Mouse (Mus musculus) hindbrain, postnatal 0 days (tissue): ENCODE data around the gene Ltb. TPM values are rescaled to one million over a fixed set of nuclear protein-coding genes. Genes with fewer than 3 reads are reported as not detected.

Source experiments
- ATAC-seq: fragments of 200-750 bp; cut with Nextera tagmentation; 2 replicates; pipeline ENCODE4 v1.8.0; 2017; ENCODE audit warnings: mild to moderate bottlenecking, moderate TSS enrichment, moderate library complexity
- DNase-seq: peaks from one replicate; pipeline ENCODE4 v3.0.0-alpha.2; 2015; ENCODE audit warnings: low spot score
- H3K27ac ChIP-seq: fragments of 300-500 bp; sonication (generic); 2 replicates; pipeline ENCODE4 v1.5.1; 2014; ENCODE audit warnings: mild to moderate bottlenecking
- H3K27me3 ChIP-seq: fragments of 300-500 bp; sonication (generic); 2 replicates; pipeline ENCODE4 v1.6.1; 2014; ENCODE audit warnings: low read length, mixed read lengths; ENCODE audit not compliant: insufficient read depth
- H3K36me3 ChIP-seq: fragments of 300-500 bp; sonication (generic); 2 replicates; pipeline ENCODE4 v1.6.1; 2014; ENCODE audit warnings: low read length, mixed read lengths; ENCODE audit not compliant: insufficient read depth
- H3K4me1 ChIP-seq: fragments of 300-500 bp; sonication (generic); 2 replicates; pipeline ENCODE4 v1.6.1; 2014; ENCODE audit warnings: antibody characterized with exemption, low read length, mixed read lengths; ENCODE audit not compliant: insufficient read depth
- H3K4me2 ChIP-seq: fragments of 300-500 bp; sonication (generic); 2 replicates; pipeline ENCODE4 v1.6.1; 2014; ENCODE audit warnings: low read depth, mild to moderate bottlenecking, low read length, moderate library complexity, mixed read lengths
- H3K4me3 ChIP-seq: fragments of 300-500 bp; sonication (generic); 2 replicates; pipeline ENCODE4 v1.5.1; 2014; ENCODE audit warnings: low read length
- H3K9ac ChIP-seq: fragments of 300-500 bp; sonication (generic); replicated peaks from 2 replicates; pipeline ENCODE4 v1.6.1; 2014; ENCODE audit warnings: mild to moderate bottlenecking, low read length, moderate library complexity, mixed read lengths
- H3K9me3 ChIP-seq: fragments of 300-500 bp; sonication (generic); 2 replicates; pipeline ENCODE4 v1.6.1; 2016; ENCODE audit warnings: low read length, mixed read lengths
- CTCF ChIP-seq: IDR thresholded peaks from 2 replicates; pipeline ENCODE4 v1.5.1; 2016; ENCODE audit warnings: antibody characterized with exemption, control low read depth, low read depth
- WGBS: fragments of 180-500 bp; shearing (Covaris S2); extraction: QIAGEN DNeasy Blood & Tissue Kit; methylation state at CpG from one replicate; pipeline ENCODE4 v1.1.7; 2014; 5-methylcytosine and 5-hydroxymethylcytosine counted together
- polyA plus RNA-seq: library from polyadenylated mRNA; unstranded; fragments of >200 nt; fragmentation: Nextera tagmentation; extraction: Ambion mirVana; gene quantifications from 2 replicates; pipeline ENCODE4 v1.2.1, GENCODE M21; 2015
- total RNA-seq: library from RNA; depleted of rRNA; stranded (reverse); fragments of >200 nt; gene quantifications from 2 replicates; pipeline ENCODE4 v1.2.3, GENCODE M21; 2014

Ltb gene
- total and polyA plus RNA-seq, 2 experiments from 2014 or later: 1.2 TPM; not detected in 1

DNA sequence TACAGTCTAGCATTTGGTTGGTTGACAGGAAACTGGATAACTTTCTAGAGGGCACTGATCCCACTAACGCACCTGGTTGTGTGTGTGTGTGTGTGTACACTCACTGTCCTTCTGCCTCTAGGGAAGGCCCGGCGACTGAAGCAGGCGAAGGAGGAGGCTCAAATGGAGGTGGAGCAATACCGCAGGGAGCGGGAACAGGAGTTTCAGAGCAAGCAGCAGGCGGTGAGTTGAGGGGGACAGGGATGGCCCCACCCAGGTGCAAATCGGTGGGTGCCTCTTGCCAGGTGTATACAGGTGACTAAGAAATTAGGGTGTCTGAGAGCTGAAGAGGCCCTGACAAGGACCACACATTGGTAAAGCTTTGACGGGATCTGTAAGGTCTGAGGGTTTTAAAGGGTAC lies 42.8 kb downstream of the Ltb start:
- TF ChIP-seq CTCF: no peak
- H3K4me2 ChIP-seq: peak overlapping the region; percentile 87
- ATAC-seq: no peak
- H3K36me3 ChIP-seq: 0 out of 2 replicates have a peak, but pooled peaks cover 8% of the 10 kb centered on the region
- H3K27me3 ChIP-seq: no peaks in the 10 kb centered on the region
- H3K9ac ChIP-seq: peak overlapping the region; percentile 77
- H3K9me3 ChIP-seq: no peaks in the 10 kb centered on the region
- H3K27ac ChIP-seq: peak overlapping the region; percentile 98
- WGBS: 73% methylated on average over 9 of the region's 9 CpGs
- peaks cover 5% of the 10 kb centered on the region; the same call in 1 of the 2 replicates for H3K4me1 ChIP-seq
- peak overlapping the region; percentile 54 for H3K4me3 ChIP-seq
- DNase-seq: no peak

DNA sequence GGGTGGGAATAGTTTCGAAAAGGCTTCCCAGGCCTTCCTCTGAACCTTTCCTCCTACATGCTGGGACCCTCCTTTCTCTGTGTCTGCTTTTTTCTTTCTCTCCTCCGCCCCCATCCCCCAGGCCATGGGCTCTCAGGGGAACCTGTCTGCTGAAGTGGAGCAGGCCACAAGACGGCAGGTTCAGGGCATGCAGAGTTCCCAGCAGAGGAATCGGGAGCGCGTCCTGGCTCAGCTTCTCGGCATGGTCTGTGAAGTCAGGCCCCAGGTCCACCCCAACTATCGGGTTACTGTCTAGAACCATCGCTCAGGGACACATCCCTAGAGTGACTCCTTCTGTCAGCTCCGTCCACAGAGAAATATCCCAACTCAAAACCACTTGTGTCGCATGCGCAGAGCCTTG lies 43.3 kb downstream of the Ltb start:
- ATAC-seq: no peak
- peak overlapping the region; percentile 87 for H3K4me2 ChIP-seq
- no peaks in the 10 kb centered on the region for H3K27me3 ChIP-seq
- TF ChIP-seq CTCF: no peak
- WGBS: 86% methylated on average over 12 of the region's 12 CpGs
- peak overlapping the region; percentile 77; the same call in 1 of the 2 replicates for H3K9ac ChIP-seq
- H3K4me1 ChIP-seq: peaks cover 5% of the 10 kb centered on the region; the same call in 1 of the 2 replicates
- 0 out of 2 replicates have a peak, but pooled peaks cover 7% of the 10 kb centered on the region for H3K36me3 ChIP-seq
- 0 out of 2 replicates have a peak overlapping the region, but pooled peaks have one; percentile 98 for H3K27ac ChIP-seq
- H3K4me3 ChIP-seq: peak overlapping the region; percentile 54
- no peaks in the 10 kb centered on the region for H3K9me3 ChIP-seq
- DNase-seq: no peak

DNA sequence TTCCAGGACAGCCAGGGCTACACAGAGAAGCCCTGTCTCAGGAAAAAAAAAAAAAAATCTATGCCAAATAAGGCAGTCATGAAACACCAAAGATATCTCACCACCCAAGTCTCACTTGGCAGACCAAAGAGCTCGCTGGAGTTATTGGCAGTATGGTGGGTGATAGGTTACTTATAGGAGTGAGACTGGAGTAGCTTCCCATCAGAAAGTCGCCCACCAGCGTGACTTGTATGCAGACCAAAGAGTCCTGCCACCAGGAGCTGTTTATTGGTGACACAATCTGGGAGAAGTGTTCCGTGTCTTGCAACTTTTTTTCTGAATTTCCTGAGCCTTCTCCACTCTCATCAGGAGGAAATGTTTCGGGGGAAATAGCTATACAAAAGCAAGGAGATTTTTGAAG lies 45.5 kb downstream of the Ltb start:
- peaks cover 17% of the 10 kb centered on the region for H3K4me1 ChIP-seq
- H3K27ac ChIP-seq: no peak overlapping the region
- ATAC-seq (no peak), DNase-seq (no peak)
- no peaks in the 10 kb centered on the region for H3K9me3 ChIP-seq
- H3K4me3 ChIP-seq: no peak overlapping the region
- no peak for TF ChIP-seq CTCF
- no peak overlapping the region for H3K9ac ChIP-seq
- no peaks in the 10 kb centered on the region for H3K27me3 ChIP-seq
- 83% methylated on average over 5 of the region's 5 CpGs for WGBS
- H3K36me3 ChIP-seq: peaks cover 11% of the 10 kb centered on the region
- no peak overlapping the region for H3K4me2 ChIP-seq

DNA sequence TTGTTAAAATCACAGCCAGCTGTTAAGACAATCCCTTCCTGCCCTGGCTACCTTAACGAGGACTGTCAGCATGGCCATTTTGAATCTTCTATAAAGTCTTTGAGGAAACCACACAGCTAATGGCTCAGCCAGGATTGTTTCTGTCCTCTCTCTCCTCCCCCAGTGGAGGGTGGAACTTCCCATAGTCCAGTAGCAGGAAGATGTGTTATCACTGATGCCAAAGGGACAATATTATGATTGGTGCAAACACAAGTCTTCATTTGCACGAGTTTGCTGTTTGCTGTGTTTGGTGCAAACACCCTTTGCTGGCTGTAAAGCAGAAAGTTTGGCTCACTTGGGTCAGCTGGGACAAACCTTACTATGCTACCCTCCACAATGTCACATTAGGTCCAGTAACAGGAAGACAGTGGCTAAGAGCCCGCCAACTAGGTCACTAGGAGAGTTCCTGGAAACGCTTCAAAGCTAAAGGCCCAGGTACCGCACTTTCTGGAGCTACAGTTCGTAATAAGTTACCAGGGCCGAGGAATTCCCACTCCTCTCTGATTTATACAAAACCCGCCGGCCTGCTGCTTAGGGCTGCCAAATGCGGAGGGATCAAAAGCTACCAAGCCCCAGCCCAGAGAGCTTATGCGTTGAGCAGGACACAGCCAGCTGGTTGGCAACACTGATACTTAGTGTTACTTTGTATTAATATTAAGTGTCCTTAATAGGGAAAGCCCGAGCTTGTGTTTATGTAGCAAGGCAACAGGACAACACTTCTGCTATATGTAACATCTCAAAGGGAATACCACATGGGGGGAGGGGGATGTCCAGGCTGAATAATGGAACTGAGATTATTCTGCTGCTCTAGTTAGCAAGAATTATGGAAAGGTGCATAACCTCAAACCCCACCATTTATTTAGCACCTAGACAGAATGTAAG lies 46.4 kb downstream of the Ltb start:
- peaks cover 21% of the 10 kb centered on the region for H3K36me3 ChIP-seq
- H3K4me2 ChIP-seq: peak overlapping the region; percentile 72
- no peak for DNase-seq
- peak overlapping the region; percentile 97 for H3K4me3 ChIP-seq
- no peak for TF ChIP-seq CTCF
- peak overlapping the region; percentile 100 for H3K9ac ChIP-seq
- H3K27ac ChIP-seq: peak overlapping the region; percentile 100
- H3K9me3 ChIP-seq: no peaks in the 10 kb centered on the region
- ATAC-seq: peak; percentile 0
- H3K4me1 ChIP-seq: peaks cover 17% of the 10 kb centered on the region
- WGBS: 30% methylated on average over 12 of the region's 12 CpGs
- H3K27me3 ChIP-seq: no peaks in the 10 kb centered on the region

- Histone ChIP-seq H3K9ac (peak within 1 kb of the TSS; percentile 100), H3K9me3 (no peaks in the 10 kb centered on the region), H3K36me3 (peaks cover 28% of the 10 kb centered on the region), H3K27ac (peak within 1 kb of the TSS; percentile 100), H3K27me3 (no peaks in the 10 kb centered on the region), H3K4me2 (peak within 1 kb of the TSS; percentile 72), H3K4me3 (peak within 1 kb of the TSS; percentile 97), H3K4me1 (peaks cover 17% of the 10 kb centered on the region)
- TF ChIP-seq CTCF: peak; percentile 20; the same call in 1 of the 2 replicates
- DNase-seq: peak; percentile 98
- WGBS: 2% methylated on average over 65 of the region's 69 CpGs
- ATAC-seq: peak; percentile 91
These were observed 47.2 kb downstream of the Ltb start, which contains the start of gene Ddx39b for GRCm38 (mm10) chr17:35241305-35242014. Gene Ddx39b, plus strand, starts transcription at chr17:35241746.

DNA sequence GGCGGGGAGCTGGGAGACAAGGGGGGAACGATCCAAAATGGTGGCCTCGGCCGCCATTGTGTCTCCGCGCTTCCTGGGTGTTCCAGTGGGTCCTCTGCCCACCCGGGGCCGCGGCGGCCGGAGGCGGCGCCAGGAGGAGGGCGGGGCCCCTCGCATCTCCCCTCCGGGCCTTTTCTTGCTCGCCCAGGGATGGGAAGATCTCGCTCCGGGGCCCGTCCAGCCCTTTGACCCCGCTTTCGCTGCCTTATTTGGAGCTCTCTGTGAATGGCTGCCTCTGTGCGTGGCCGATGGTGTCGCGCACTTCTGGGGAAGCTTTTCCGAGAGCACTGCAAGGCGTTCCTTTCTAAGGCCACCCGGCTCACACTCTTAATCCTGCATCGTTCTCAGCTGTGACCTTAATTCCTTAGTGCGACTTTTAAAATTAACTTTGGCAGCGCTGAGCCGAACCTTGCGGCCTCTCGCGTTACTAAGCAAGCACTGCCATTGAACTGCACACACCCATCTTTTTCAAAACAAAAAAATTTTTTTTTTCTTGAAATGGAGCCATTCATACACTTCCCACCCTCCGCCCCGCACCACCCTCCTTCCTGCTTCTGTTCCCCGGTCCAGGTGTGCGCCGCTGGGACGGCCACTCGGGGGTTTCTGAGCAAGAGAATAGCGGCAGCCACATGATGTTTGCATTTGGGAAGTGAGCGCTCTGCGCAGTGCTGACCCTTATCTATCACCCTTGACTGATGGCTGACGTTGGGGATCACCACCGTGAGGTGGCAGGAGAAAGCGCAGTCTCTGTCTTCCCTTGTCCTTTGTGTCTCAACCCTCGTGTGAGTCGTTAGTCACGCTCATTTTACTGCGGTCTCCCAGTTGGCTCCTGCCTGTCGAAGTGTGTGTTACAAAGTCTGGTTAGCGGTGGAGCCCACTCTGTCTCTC lies 48.0 kb downstream of the Ltb start:
- Histone ChIP-seq H3K27me3 (no peaks in the 10 kb centered on the region), H3K36me3 (peaks cover 37% of the 10 kb centered on the region), H3K4me1 (peaks cover 17% of the 10 kb centered on the region), H3K9ac (peak overlapping the region; percentile 100), H3K9me3 (no peaks in the 10 kb centered on the region), H3K4me3 (peak overlapping the region; percentile 97), H3K27ac (peak overlapping the region; percentile 100), H3K4me2 (peak overlapping the region; percentile 72)
- under 1% methylated on average over 53 of the region's 55 CpGs for WGBS
- peak; percentile 86 for DNase-seq
- peak; percentile 61 for ATAC-seq
- peak; percentile 46 for TF ChIP-seq CTCF
